Mouse (Mus musculus) embryonic fibroblast, embryonic 13.5 days (primary cell): ENCODE data around the gene Lrrc32.

Source experiments
- CTCF ChIP-seq: IDR thresholded peaks from 2 replicates; pipeline ENCODE4 v1.5.1; 2011; ENCODE audit warnings: mild to moderate bottlenecking, control low read depth, low read length, moderate library complexity, borderline replicate concordance; ENCODE audit not compliant: insufficient read depth
- POLR2A ChIP-seq: IDR thresholded peaks from 2 replicates; pipeline ENCODE4 v1.6.1; 2011; ENCODE audit warnings: low read depth, mild to moderate bottlenecking, control low read depth, low read length, moderate library complexity

- TF ChIP-seq CTCF, result no peak
- TF ChIP-seq POLR2A, result no peak
These were observed at the start of gene Lrrc32 for GRCm38 (mm10) chr7:98489131-98489530.
